Comparison of ENCODE assay signal across 9 mouse cellular contexts in genomic region chr4:41606784-41607183, GRCm38 (mm10). TPM values are rescaled to one million over a fixed set of nuclear protein-coding genes. Genes with fewer than 3 reads are reported as not detected.
DNase-seq lines count a peak whose midpoint lies in the region; ATAC-seq and TF ChIP-seq lines count a peak whose summit lies in the region.
"Had no signal": no experiment of that assay in that cellular context is flagged by ENCODE, and none has a peak within 500 bp of the region (broad histone marks: within the 10 kb centered on the region; RNA-seq: fewer than 3 reads in every experiment).

No protein-coding gene starts in this region.

- TF ChIP-seq CTCF in thymus, adult 2 months (IDR thresholded peaks at IDR 0.05; ENCODE audit: borderline replicate concordance, control insufficient read depth, extremely low read depth, insufficient read depth, low read length, poor library complexity): no peak

- H3K9me3 ChIP-seq in heart, embryonic 12.5 days (replicated peaks): no peaks in the 10 kb centered on the region
- H3K9me3 ChIP-seq: neural tube, embryonic 13.5 days had no signal

- H3K9ac ChIP-seq in heart, embryonic 12.5 days: no peak overlapping the region
- H3K9ac ChIP-seq: neural tube, embryonic 13.5 days had no signal

- H3K27ac ChIP-seq in thymus, adult 2 months (ENCODE audit: control insufficient read depth, insufficient read depth, low read length): no peak overlapping the region
- H3K27ac ChIP-seq in heart, embryonic 12.5 days (ENCODE audit: poor library complexity, severe bottlenecking): no peak overlapping the region
- H3K27ac ChIP-seq: neural tube, embryonic 13.5 days had no signal

- DNase-seq in cerebellum, adult 11-12 months: peak; percentile 6
- no peak for DNase-seq in cerebellum, adult 9-10 months
- peak; percentile 43 for DNase-seq in thymus, adult 2 months
- DNase-seq in thymus, adult 18-20 months: no peak
- DNase-seq in kidney, postnatal 25 days: peak; percentile 64 to 77
- DNase-seq in thymus, postnatal 0 days (ENCODE audit: low spot score): peak; percentile 54

- no peak overlapping the region for H3K4me2 ChIP-seq in heart, embryonic 12.5 days
- H3K4me2 ChIP-seq: neural tube, embryonic 13.5 days had no signal

- H3K4me1 ChIP-seq in thymus, adult 2 months (replicated peaks; ENCODE audit: control insufficient read depth, insufficient read depth, low read length): 0 out of 2 replicates have a peak, but pooled peaks cover 2% of the 10 kb centered on the region
- no peaks in the 10 kb centered on the region for H3K4me1 ChIP-seq in heart, embryonic 12.5 days (replicated peaks)

- no peak for TF ChIP-seq POLR2A in thymus, adult 2 months (IDR thresholded peaks at IDR 0.05; ENCODE audit: control insufficient read depth, extremely low read depth, insufficient read depth, low read length, poor library complexity)

- WGBS in thymus, adult 2 months: 34% methylated on average over 4 of the region's 4 CpGs
- WGBS in heart, embryonic 12.5 days: 30% methylated on average over 4 of the region's 4 CpGs

- no peak for ATAC-seq in erythroblast, adult 5-6 weeks (replicated peaks; ENCODE audit: low FRiP score, poor library complexity, severe bottlenecking)
- no peak for ATAC-seq in heart, embryonic 12.5 days (ENCODE audit: insufficient number of reproducible peaks, low FRiP score)

- H3K27me3 ChIP-seq in thymus, adult 2 months (ENCODE audit: control insufficient read depth, insufficient read depth, low read length): no peaks in the 10 kb centered on the region
- peaks cover 18% of the 10 kb centered on the region for H3K27me3 ChIP-seq in heart, embryonic 12.5 days (replicated peaks)
- H3K27me3 ChIP-seq: neural tube, embryonic 13.5 days had no signal

- H3K36me3 ChIP-seq in thymus, adult 2 months (ENCODE audit: control insufficient read depth, insufficient read depth, low read length): no peaks in the 10 kb centered on the region
- no peaks in the 10 kb centered on the region for H3K36me3 ChIP-seq in heart, embryonic 12.5 days
- H3K36me3 ChIP-seq: neural tube, embryonic 13.5 days had no signal

- no peak overlapping the region for H3K4me3 ChIP-seq in thymus, adult 2 months (ENCODE audit: control insufficient read depth, insufficient read depth, low read length)
- no peak overlapping the region for H3K4me3 ChIP-seq in heart, embryonic 12.5 days
- H3K4me3 ChIP-seq: neural tube, embryonic 13.5 days had no signal

RNA-seq across cellular contexts. Expression of gene Enho, which starts 33.3 kb away (rescaled TPM):
- 7.5 and 10.3 TPM in 2 replicates for polyA plus RNA-seq in thymus, adult 2 months (2012; rRNA removed)
- 10.3 and 10.5 TPM in 2 replicates for polyA plus RNA-seq in thymus, postnatal 0 days (2015; fragmentation: Nextera tagmentation; extraction: Ambion mirVana)
- not detected in 2 replicates for total RNA-seq in erythroblast, adult 5-6 weeks (2015; ENCODE audit: low replicate concordance)
- not detected in 2 replicates for total RNA-seq in erythroblast, adult 5-6 weeks (2017; ENCODE audit: low replicate concordance)
- 4.4 and 4.9 TPM in 2 replicates for polyA plus RNA-seq in heart, embryonic 12.5 days (2016; fragmentation: Nextera tagmentation; extraction: Ambion mirVana)

RNA-seq across cellular contexts. Expression of gene Dnaic1, which starts 37.2 kb away (rescaled TPM):
- polyA plus RNA-seq in thymus, adult 2 months (2012; rRNA removed): 0.18 and 0.96 TPM in 2 replicates
- polyA plus RNA-seq in thymus, postnatal 0 days (2015; fragmentation: Nextera tagmentation; extraction: Ambion mirVana): 0.60 and 0.91 TPM in 2 replicates
- not detected in 2 replicates for total RNA-seq in erythroblast, adult 5-6 weeks (2015; ENCODE audit: low replicate concordance)
- not detected in 2 replicates for total RNA-seq in erythroblast, adult 5-6 weeks (2017; ENCODE audit: low replicate concordance)
- 1.4 and 2.1 TPM in 2 replicates for polyA plus RNA-seq in heart, embryonic 12.5 days (2016; fragmentation: Nextera tagmentation; extraction: Ambion mirVana)

RNA-seq across cellular contexts. Expression of gene Fam219a, which starts 37.4 kb away (rescaled TPM):
- polyA plus RNA-seq in thymus, adult 2 months (2012; rRNA removed): 23.0 and 29.8 TPM in 2 replicates
- 1.6 and 2.7 TPM in 2 replicates for polyA plus RNA-seq in thymus, postnatal 0 days (2015; fragmentation: Nextera tagmentation; extraction: Ambion mirVana)
- total RNA-seq in erythroblast, adult 5-6 weeks (2015; ENCODE audit: low replicate concordance): 1.5 TPM in 2 replicates
- 0.26 and 1.3 TPM in 2 replicates for total RNA-seq in erythroblast, adult 5-6 weeks (2017; ENCODE audit: low replicate concordance)
- 2.2 and 2.6 TPM in 2 replicates for polyA plus RNA-seq in heart, embryonic 12.5 days (2016; fragmentation: Nextera tagmentation; extraction: Ambion mirVana)

Comparison
In these comparisons a context has a peak if more than half of its experiments do, and no peak if none do; other contexts are left out.
1. DNase-seq: peak in cerebellum, adult 11-12 months (single experiment), thymus, adult 2 months (single experiment), kidney, postnatal 25 days (2 of 2) and thymus, postnatal 0 days (single experiment); none in cerebellum, adult 9-10 months (single experiment) and thymus, adult 18-20 months (0 of 2).